Mouse (Mus musculus) ES-E14 (cell line): ENCODE measurements around the gene Acads.

Experiments
- CHD2 ChIP-seq: IDR thresholded peaks from 2 replicates; pipeline ENCODE4 v1.6.1; 2014; ENCODE audit warnings: mild to moderate bottlenecking, low read depth, low read length, inconsistent platforms
- HCFC1 ChIP-seq: IDR thresholded peaks from 2 replicates; pipeline ENCODE4 v1.6.1; 2012; ENCODE audit warnings: low read length, inconsistent platforms, borderline replicate concordance; ENCODE audit not compliant: insufficient read depth
- MAFK ChIP-seq: IDR thresholded peaks from 2 replicates; pipeline ENCODE4 v1.6.1; 2014; ENCODE audit warnings: mild to moderate bottlenecking, low read depth, low read length, inconsistent platforms; ENCODE audit not compliant: insufficient read depth
- ZC3H11A ChIP-seq: IDR thresholded peaks from 2 replicates; pipeline ENCODE4 v1.6.1; 2012; ENCODE audit warnings: low read depth, mild to moderate bottlenecking, inconsistent platforms, low read length, borderline replicate concordance

GRCm38 (mm10) chr5:115125211-115125871, 6.2 kb upstream of the Acads start:
- TF ChIP-seq ZC3H11A = peak; percentile 53; the same call in 1 of the 2 replicates
- no peak for TF ChIP-seq CHD2
- TF ChIP-seq HCFC1 = no peak
- no peak for TF ChIP-seq MAFK
